Mouse (Mus musculus): Measurements from ENCODE around the gene Ppt2.

GRCm38 (mm10) chr17:34569919-34570318 is 58.4 kb downstream of the Ppt2 start:
- no peak for TF ChIP-seq GATA2 (IDR thresholded peaks at IDR 0.05; ENCODE audit: borderline replicate concordance, low read depth, low read length)
- no peak for TF ChIP-seq CTCF (IDR thresholded peaks at IDR 0.05; ENCODE audit: low read depth, low read length)
- TF ChIP-seq GATA1 (IDR thresholded peaks at IDR 0.05; ENCODE audit: borderline replicate concordance, low read length) = no peak
